In genomic region chr6:103213160-103213559, GRCm38 (mm10) we compare ENCODE assay signal across 8 mouse cellular contexts.
A peak's percentile ranks its signal among the peaks of the same experiment; 100 is the strongest.
DNase-seq lines count a peak whose midpoint lies in the region; ATAC-seq and TF ChIP-seq lines count a peak whose summit lies in the region.

No protein-coding gene starts in this region.

- H3K4me1 ChIP-seq in kidney, adult 2 months (ENCODE audit: control insufficient read depth, insufficient read depth, low read length): no peaks in the 10 kb centered on the region
- peaks cover 9% of the 10 kb centered on the region for H3K4me1 ChIP-seq in hindbrain, embryonic 13.5 days (replicated peaks)
- no peaks in the 10 kb centered on the region for H3K4me1 ChIP-seq in neural tube, embryonic 14.5 days (ENCODE audit: control insufficient read depth, insufficient read depth, low read length)

- no peaks in the 10 kb centered on the region for H3K27me3 ChIP-seq in kidney, adult 2 months (replicated peaks; ENCODE audit: control insufficient read depth, insufficient read depth, low read length)
- H3K27me3 ChIP-seq in hindbrain, embryonic 13.5 days: no peaks in the 10 kb centered on the region
- no peaks in the 10 kb centered on the region for H3K27me3 ChIP-seq in neural tube, embryonic 14.5 days (ENCODE audit: control insufficient read depth, insufficient read depth, low read length)

- DNase-seq in kidney, postnatal 4 days: peak; percentile 2 to 11
- DNase-seq in kidney, adult 2 months: no peak
- DNase-seq in gastrocnemius, postnatal 14 days: peak; percentile 25
- DNase-seq in thymus, postnatal 36 days: no peak
- no peak for DNase-seq in thymus, postnatal 0 days (ENCODE audit: low spot score)

- no peak overlapping the region for H3K4me3 ChIP-seq in kidney, adult 2 months (ENCODE audit: insufficient read depth, low read depth, low read length)
- H3K4me3 ChIP-seq in hindbrain, embryonic 13.5 days: no peak overlapping the region
- H3K4me3 ChIP-seq in neural tube, embryonic 14.5 days (ENCODE audit: low read depth, low read length): no peak overlapping the region

- intact Hi-C loops in gastrocnemius, postnatal 14 days (cut with DNase I; ENCODE audit: low total_unique reads): no loop called here

- no peak for TF ChIP-seq POLR2A in kidney, adult 2 months (IDR thresholded peaks at IDR 0.05; ENCODE audit: low read depth, low read length)

- H3K9me3 ChIP-seq in hindbrain, embryonic 13.5 days: no peaks in the 10 kb centered on the region
- H3K9me3 ChIP-seq in neural tube, embryonic 14.5 days (ENCODE audit: control insufficient read depth, low read length): no peaks in the 10 kb centered on the region

- H3K27ac ChIP-seq in kidney, adult 2 months (ENCODE audit: insufficient read depth, low read depth, low read length): no peak overlapping the region
- H3K27ac ChIP-seq in hindbrain, embryonic 13.5 days: no peak overlapping the region
- no peak overlapping the region for H3K27ac ChIP-seq in neural tube, embryonic 14.5 days (ENCODE audit: low read depth, low read length)

- 44% methylated on average over 6 of the region's 6 CpGs for WGBS in kidney, adult 2 months
- WGBS in hindbrain, embryonic 13.5 days: 55% methylated on average over 6 of the region's 6 CpGs
- WGBS in neural tube, embryonic 14.5 days: 52% methylated on average over 6 of the region's 6 CpGs

- no peak overlapping the region for H3K4me2 ChIP-seq in hindbrain, embryonic 13.5 days
- no peak overlapping the region for H3K4me2 ChIP-seq in neural tube, embryonic 14.5 days (ENCODE audit: low read depth, low read length)

- H3K36me3 ChIP-seq in kidney, adult 2 months (ENCODE audit: control insufficient read depth, insufficient read depth, low read length): no peaks in the 10 kb centered on the region
- no peaks in the 10 kb centered on the region for H3K36me3 ChIP-seq in hindbrain, embryonic 13.5 days
- no peaks in the 10 kb centered on the region for H3K36me3 ChIP-seq in neural tube, embryonic 14.5 days (ENCODE audit: control insufficient read depth, insufficient read depth, low read length)

- no peak overlapping the region for H3K9ac ChIP-seq in hindbrain, embryonic 13.5 days
- no peak overlapping the region for H3K9ac ChIP-seq in neural tube, embryonic 14.5 days (replicated peaks; ENCODE audit: low read depth, low read length)

- no peak for TF ChIP-seq CTCF in kidney, adult 2 months (conservative IDR thresholded peaks at IDR 0.05; ENCODE audit: insufficient read depth, insufficient read length, low read depth, low read length)

- peak; percentile 63; the same call in 1 of the 2 replicates for ATAC-seq in hindbrain, embryonic 13.5 days (ENCODE audit: low FRiP score)
- ATAC-seq in neural tube, embryonic 14.5 days (ENCODE audit: low read depth): peak; percentile 70; the same call in 1 of the 2 replicates
- ATAC-seq in monocyte, adult 5-6 weeks (replicated peaks; ENCODE audit: insufficient number of reproducible peaks, low FRiP score, low TSS enrichment, poor library complexity, severe bottlenecking): no peak

Comparison
In these comparisons a context has a peak if more than half of its experiments do, and no peak if none do; other contexts are left out.
1. DNase-seq: peak in kidney, postnatal 4 days (2 of 2) and gastrocnemius, postnatal 14 days (single experiment); none in kidney, adult 2 months (single experiment), thymus, postnatal 36 days (0 of 2) and thymus, postnatal 0 days (single experiment).